Mouse (Mus musculus) embryo, embryonic 10 days (tissue): ENCODE data around the gene Paqr6.
A peak's percentile ranks its signal among the peaks of the same experiment; 100 is the strongest.

ENCODE experiments used
- DNase-seq: peaks from one replicate; pipeline ENCODE4 v3.0.0-alpha.2; 2015; ENCODE audit warnings: low spot score

The Paqr6 gene

GRCm38 (mm10) chr3:88364337-88364736, at the start of gene Paqr6:
Gene Paqr6 (plus strand): TSS chr3:88364584.
- peak; percentile 83 for DNase-seq

DNA sequence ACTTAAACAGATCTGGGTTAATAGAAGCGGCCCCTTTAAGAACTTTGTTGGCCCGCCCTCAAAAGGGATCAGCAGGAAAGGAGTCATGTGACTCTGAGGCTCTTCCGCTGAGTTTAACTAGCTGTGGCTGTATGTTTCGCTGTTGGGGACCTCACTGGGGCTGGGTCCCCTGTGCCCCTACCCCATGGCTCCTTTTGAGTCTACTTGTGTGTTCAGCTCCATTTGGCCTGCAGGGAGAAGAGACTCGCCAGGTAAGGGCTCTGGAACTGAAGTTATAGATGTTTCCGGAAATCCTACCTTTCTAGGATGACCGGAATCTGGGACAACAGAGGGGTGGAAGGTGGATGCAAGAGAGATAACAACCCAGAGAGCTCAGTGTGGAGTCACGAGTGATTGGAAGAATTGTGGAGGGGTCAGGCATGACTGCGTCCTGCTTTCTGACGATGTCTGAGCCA, 39.4 kb upstream of the Paqr6 start, which contains the start of gene Glmp:
Gene Glmp (plus strand): TSS at position 73 of the 455 bp plus-strand sequence.
- DNase-seq: peak; percentile 82

- no peak for DNase-seq
Measured at GRCm38 (mm10) chr3:88328956-88329355, 35.4 kb upstream of the Paqr6 start.

DNA sequence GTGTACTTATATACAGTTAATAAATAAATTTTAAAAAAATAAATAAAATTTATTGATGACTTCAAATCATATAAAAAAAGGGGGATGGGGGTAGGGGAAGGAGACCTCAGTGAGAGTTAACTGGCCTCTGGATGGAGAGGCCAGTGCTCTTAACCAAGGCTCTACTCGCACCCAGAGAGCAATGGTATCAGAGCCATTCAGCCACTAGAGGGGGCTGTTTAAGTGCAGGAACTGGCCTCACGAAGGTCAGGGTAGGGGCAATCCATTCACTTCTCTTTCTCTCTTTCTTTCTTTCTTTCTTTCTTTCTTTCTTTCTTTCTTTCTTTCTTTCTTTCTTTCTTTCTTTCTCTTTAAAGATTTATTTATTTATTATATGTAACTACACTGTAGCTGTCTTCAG, 33.1 kb upstream of the Paqr6 start:
- peak; percentile 69 for DNase-seq

DNA sequence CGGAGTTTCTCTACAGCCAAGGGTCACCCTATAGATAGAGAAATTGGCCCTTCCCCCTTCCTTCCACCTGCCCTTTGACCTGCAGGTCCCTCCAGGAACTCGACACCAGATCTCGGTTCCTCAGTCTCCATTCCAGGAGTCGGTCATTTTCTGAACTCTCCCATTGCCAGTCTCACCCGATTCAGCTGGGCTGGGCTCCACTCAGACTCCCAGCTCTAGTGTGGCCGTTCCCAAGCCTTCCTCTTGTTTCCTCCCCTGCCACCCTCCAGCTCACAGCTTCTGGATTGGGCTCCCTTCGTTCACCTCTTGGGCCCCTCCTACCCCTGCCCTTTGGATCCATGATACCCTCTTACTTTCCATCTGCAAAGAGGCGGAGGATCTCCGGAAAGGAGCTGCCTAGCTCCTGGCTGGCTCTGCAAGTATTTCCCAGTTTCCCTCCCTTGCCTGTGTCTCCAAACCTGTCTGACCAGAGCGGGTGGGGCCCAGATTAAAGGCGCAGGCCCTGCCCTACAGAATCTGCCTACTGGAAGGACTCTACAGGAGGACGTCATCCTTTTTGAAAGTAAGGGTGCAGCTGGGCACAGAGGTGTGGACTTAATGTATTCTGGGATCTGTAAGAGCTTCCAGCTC, 30.2 kb upstream of the Paqr6 start:
- DNase-seq: no peak

DNA sequence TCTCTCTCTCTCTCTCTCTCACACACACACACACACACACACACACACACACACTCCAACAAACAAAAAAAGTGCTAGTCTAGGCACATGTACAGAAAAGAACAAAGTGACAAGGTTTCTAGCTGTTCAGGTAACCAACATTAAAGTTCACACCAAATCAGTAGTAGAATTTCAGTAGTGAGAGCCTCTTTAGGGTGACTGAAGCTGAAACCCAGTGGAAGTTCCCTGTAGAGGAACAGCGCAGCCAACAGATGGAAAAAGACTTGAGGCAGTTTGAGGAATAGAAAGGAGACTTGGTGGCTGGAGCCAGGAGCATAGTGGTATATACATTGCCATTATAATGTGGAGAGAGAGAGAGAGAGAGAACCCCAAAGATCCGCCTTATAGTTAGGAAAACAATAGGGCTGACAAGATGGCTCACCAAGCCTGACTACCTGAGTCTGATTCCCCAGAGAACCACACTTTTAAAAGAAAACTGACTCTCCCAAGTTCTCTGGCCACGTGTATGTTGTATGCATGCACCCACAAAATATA, 29.4 kb upstream of the Paqr6 start:
- peak; percentile 10 for DNase-seq

GRCm38 (mm10) chr3:88335436-88336053, 28.8 kb upstream of the Paqr6 start:
- no peak for DNase-seq

DNA sequence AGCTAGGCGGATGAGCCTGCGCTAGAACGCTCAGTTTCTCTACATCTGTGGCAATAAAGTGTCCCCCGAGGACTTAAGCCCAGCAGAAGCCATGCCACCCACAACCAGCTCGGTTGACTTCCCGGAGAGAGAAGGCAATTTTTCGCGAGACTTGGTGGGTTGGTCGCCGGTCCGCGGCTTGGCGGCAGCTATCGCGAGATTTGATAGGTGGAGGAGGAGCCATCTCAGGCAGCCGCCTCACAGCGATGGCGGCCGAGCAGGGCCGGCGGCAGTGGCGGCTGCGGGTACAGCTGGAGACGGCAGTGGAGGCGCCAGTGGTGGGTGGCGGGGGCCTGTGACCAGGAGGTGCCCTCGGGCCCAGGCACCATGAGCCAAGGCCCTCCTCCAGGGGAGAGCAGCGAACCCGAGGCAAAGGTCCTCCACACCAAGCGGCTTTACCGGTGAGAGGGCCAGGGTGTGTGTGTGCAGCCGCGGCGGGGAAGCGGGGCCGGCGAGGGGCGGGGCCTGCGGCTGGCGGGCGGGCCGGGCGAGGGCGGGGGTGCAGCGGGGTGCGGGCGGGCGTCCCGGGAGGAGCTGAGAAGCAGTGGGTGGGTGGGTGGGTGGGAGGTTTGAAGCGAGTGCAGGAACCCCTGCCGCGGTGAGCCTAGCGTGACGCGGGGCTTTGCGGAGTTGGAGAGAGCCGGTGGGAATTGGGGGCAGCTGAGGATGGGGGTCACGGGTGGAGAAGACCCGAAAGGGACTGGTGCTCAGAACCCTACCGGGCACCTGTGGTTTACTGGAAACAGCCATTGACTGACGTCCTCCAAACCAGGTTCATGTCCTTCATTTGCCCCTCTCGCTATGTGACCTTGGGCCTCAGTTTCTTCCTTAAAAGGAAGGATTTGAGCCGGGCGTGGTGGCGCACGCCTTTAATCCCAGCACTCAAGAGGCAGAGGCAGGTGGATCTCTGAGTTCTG, 28.0 kb upstream of the Paqr6 start, which contains the start of the genes Tmem79 and Smg5:
Gene Tmem79 (minus strand): TSS at position 91 of the 956 bp plus-strand sequence.
Gene Smg5 (plus strand): TSS at position 203 of the 956 bp plus-strand sequence.
- DNase-seq: peak; percentile 98

DNA sequence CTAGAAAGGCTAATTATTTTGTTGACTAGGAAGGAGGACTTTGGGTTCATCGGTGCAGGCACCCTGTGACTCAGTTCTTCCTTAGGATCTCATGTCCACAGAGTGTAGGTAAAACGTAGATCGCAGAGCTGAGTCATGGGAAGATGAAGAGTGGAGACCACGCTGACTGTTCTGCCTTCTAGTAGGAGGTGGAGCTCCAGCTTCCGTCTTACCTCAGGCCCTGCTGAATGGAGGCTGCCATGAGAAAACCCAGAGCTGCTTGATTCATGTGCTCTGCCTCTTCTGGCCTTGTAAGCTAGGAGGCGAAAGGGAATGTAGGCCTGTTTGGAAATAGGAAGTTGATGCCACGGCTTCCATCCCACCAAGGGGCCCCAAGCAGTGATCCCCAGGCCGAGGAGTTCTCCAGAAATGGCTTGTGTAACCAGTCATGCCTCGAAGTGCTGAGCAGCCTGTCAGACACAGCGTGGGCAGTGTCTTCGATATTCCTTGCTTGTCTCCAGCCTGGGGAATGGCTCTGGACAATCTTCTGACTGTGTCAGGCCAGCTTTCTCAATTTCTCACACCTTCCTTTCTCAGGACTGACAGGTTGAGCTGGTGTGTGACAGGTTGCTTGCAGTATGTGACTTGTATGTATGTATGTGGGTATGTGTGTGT, 26.9 kb upstream of the Paqr6 start:
- peak; percentile 19 for DNase-seq

GRCm38 (mm10) chr3:88338316-88338715, 26.1 kb upstream of the Paqr6 start:
- DNase-seq: no peak

DNA sequence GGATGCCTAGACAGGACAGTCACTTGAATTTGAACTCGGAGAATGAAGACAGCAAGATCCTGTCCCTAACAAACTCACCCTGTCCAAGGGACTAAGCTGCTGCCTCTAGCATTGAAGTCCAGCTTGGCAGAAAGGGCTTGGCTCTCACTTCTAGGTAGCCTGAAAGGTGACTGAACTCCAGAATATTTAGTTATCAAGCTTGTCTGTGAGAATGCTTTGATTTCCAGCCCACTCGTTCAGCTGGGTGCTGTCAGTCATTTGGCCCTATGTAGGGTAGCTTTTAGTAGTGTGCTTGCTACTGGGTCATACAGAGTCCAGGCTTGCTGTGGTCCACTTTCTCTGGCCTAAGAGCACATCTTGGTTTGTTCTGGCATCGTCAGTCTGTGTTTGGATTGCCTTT, 25.4 kb upstream of the Paqr6 start:
- no peak for DNase-seq

DNA sequence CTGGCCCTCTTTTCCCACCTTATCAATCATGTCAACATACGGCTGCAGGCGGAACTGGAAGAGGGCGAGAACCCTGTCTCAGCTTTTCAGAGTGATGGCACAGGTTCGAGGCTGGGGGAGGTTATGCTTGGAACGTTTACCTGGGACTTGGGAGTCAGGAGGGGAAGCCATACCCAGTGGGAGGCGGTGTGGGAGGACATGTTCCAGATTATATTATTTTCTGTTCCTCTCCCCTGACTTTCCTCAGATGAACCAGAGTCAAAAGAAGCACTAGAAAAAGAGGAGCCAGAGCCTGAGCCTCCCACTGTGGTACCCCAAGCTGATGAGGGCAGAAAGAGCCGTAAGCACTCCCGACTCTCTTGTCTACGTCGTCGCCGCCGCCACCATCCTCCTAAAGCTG, 13.7 kb upstream of the Paqr6 start:
- DNase-seq: no peak

GRCm38 (mm10) chr3:88352907-88353306, 11.5 kb upstream of the Paqr6 start:
- no peak for DNase-seq

- DNase-seq: peak; percentile 24
Measured at GRCm38 (mm10) chr3:88354396-88355165, 9.8 kb upstream of the Paqr6 start.

GRCm38 (mm10) chr3:88359584-88359983, 4.8 kb upstream of the Paqr6 start:
- DNase-seq: no peak

DNA sequence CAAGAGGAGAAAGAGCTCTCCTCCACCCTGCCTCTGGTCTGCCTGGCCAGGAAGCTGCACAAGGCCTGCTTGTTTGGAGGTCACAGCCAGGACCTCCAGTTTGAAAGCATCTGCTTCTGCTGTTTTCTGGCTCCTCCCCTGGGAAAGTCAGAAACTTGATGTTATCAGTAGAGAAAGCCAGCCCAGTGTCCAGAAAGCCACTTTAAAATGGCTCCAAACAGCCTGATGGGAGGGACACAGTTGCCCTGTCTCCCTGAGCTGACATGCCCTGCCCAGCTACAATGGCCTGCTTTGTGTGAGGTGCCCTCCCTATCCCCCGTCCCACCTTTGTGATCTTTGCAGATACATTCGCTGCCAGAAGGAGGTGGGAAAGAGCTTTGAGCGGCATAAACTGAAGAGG, 4.4 kb upstream of the Paqr6 start:
- DNase-seq: no peak

GRCm38 (mm10) chr3:88361096-88361495, 3.3 kb upstream of the Paqr6 start:
- DNase-seq: no peak

DNA sequence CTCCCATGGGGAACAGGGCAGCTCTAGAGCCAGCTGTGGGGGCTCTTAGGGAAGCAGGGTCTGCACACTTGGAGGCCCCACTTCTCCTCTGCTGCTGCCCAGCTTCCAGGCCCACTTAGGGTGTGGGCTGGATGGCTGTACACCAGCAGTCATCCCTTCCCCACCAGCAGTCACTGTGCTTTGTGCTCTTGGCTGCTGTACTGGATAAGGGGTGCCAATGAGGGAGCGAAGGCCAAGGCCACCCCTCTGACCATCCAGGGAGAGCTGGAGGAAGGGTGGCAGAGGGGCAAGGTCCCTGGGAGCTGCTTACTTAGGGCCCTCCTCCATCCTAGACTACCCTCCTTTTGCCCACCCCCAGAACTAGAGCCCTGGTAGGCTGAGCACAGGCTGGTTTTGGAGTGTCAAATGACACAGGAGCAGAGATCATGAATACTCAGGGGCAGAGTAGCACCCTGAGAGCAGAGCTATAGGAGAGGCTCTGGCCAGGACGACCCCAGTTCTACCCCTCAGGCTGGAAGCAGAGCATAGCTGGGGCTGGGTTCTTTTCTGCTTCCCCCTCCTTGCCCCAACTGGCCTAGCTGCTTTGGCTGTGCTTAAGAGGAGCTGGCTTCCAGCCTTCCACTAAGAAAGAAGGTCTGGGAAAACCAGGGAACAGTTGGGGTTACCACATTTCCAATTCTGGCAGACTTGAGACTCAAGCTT, 2.6 kb upstream of the Paqr6 start:
- no peak for DNase-seq

DNA sequence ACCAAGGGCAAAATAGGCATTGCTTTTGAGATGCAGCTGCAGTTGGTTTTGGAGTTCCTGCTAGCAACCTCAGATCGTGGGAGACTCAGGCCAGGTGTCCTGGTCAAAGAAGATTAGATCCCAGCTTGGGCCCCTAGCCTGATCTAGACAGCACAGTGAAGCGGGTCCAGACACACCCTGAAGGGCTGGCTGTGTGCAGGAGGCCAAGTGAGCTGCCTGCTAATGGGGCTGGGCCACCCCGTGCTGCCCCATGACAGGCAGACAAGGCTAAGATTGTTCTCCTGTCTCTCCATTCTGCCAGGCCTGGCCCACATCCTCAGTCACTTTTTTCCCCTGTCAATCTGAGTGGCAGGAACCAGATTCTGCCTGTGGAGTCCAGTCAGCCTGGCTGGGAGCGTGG, 684 bp upstream of the Paqr6 start:
- no peak for DNase-seq

- no peak for DNase-seq
Measured at GRCm38 (mm10) chr3:88365705-88366361, 1.4 kb downstream of the Paqr6 start.
